Mouse (Mus musculus): ENCODE results near the gene Exoc2.

Gene Exoc2

GRCm38 (mm10) chr13:30892315-30892714 is 81.6 kb downstream of the Exoc2 start:
- no peak for DNase-seq (ENCODE audit: low read depth)

- DNase-seq (ENCODE audit: low read depth) = no peak
Observed at GRCm38 (mm10) chr13:30891223-30891622, 82.7 kb downstream of the Exoc2 start.

GRCm38 (mm10) chr13:30888480-30888879 is 85.4 kb downstream of the Exoc2 start:
- peak; percentile 82 for DNase-seq (ENCODE audit: low read depth)

- no peak for DNase-seq (ENCODE audit: low read depth)
Observed at GRCm38 (mm10) chr13:30880310-30880709, 93.6 kb downstream of the Exoc2 start.

GRCm38 (mm10) chr13:30879871-30880270 is 94.0 kb downstream of the Exoc2 start:
- no peak for DNase-seq (ENCODE audit: low read depth)

GRCm38 (mm10) chr13:30875825-30876224 is 98.1 kb downstream of the Exoc2 start:
- no peak for DNase-seq (ENCODE audit: low read depth)

- no peak for DNase-seq (ENCODE audit: low read depth)
Observed at GRCm38 (mm10) chr13:30873472-30873871, 100.4 kb downstream of the Exoc2 start.

GRCm38 (mm10) chr13:30865486-30865885 is 108.4 kb downstream of the Exoc2 start:
- peak; percentile 66 for DNase-seq (ENCODE audit: low read depth)

- peak; percentile 6 for DNase-seq (ENCODE audit: low read depth)
Observed at GRCm38 (mm10) chr13:30864042-30864441, 109.9 kb downstream of the Exoc2 start.

GRCm38 (mm10) chr13:30858421-30858820 is 115.5 kb downstream of the Exoc2 start:
- DNase-seq (ENCODE audit: low read depth) = no peak

GRCm38 (mm10) chr13:30850736-30851135 is 123.2 kb downstream of the Exoc2 start:
- no peak for DNase-seq (ENCODE audit: low read depth)

- peak; percentile 48 for DNase-seq (ENCODE audit: low read depth)
Observed at GRCm38 (mm10) chr13:30848001-30848400, 125.9 kb downstream of the Exoc2 start.

- no peak for DNase-seq (ENCODE audit: low read depth)
Observed at GRCm38 (mm10) chr13:30846506-30846905, 127.4 kb downstream of the Exoc2 start.

GRCm38 (mm10) chr13:30843049-30843448 is 130.8 kb downstream of the Exoc2 start:
- DNase-seq (ENCODE audit: low read depth) = no peak

GRCm38 (mm10) chr13:30841843-30842242 is 132.1 kb downstream of the Exoc2 start:
- no peak for DNase-seq (ENCODE audit: low read depth)

- DNase-seq (ENCODE audit: low read depth) = no peak
Observed at GRCm38 (mm10) chr13:30841306-30841705, 132.6 kb downstream of the Exoc2 start.

- DNase-seq (ENCODE audit: low read depth) = no peak
Observed at GRCm38 (mm10) chr13:30840700-30841099, 133.2 kb downstream of the Exoc2 start.

GRCm38 (mm10) chr13:30836342-30836741 is 137.6 kb downstream of the Exoc2 start:
- no peak for DNase-seq (ENCODE audit: low read depth)

- no peak for DNase-seq (ENCODE audit: low read depth)
Observed at GRCm38 (mm10) chr13:30834859-30835258, 139.0 kb downstream of the Exoc2 start.

- DNase-seq (ENCODE audit: low read depth) = no peak
Observed at GRCm38 (mm10) chr13:30834349-30834748, 139.5 kb downstream of the Exoc2 start.

- no peak for DNase-seq (ENCODE audit: low read depth)
Observed at GRCm38 (mm10) chr13:30833476-30834149, 140.3 kb downstream of the Exoc2 start.

- DNase-seq (ENCODE audit: low read depth) = no peak
Observed at GRCm38 (mm10) chr13:30831369-30831768, 142.5 kb downstream of the Exoc2 start.

- no peak for DNase-seq (ENCODE audit: low read depth)
Observed at GRCm38 (mm10) chr13:30826511-30826910, 147.4 kb downstream of the Exoc2 start.

- no peak for DNase-seq (ENCODE audit: low read depth)
Observed at GRCm38 (mm10) chr13:30824903-30825302, 149.0 kb downstream of the Exoc2 start.
